Mouse (Mus musculus) megakaryocyte progenitor cell, adult 5-6 weeks (primary cell): ENCODE measurements around the gene Hba-a1. TPM values are rescaled to one million over a fixed set of nuclear protein-coding genes. Genes with fewer than 3 reads are reported as not detected.
A peak's percentile ranks its signal among the peaks of the same experiment; 100 is the strongest.

Experiments used
- ATAC-seq: replicated peaks from 2 replicates; pipeline ENCODE4 v1.8.0; 2016; ENCODE audit warnings: mild to moderate bottlenecking, moderate TSS enrichment, inconsistent platforms; ENCODE audit not compliant: poor library complexity
- total RNA-seq, 2 experiments: library from RNA; stranded (forward) in 1 of 2; stranded (reverse) in 1 of 2; fragments of 157-497, 149-512 nt in 1 of 2; fragments of 200-1000 nt in 1 of 2; gene quantifications; 2 replicates each; pipeline versions ENCODE4 v1.2.3 to v1.2.4; 2015 to 2017

The Hba-a1 gene
- total RNA-seq (2015) (14.0 and 28.9 TPM in 2 replicates), total RNA-seq (2017) (9.4 and 10.0 TPM in 2 replicates)

GRCm38 (mm10) chr11:32283091-32283777 is at the start of gene Hba-a1:
Hba-a1 (plus strand) TSS chr11:32283511.
- ATAC-seq, result peak; percentile 78

GRCm38 (mm10) chr11:32233895-32234294 is 49.4 kb upstream of the Hba-a1 start:
- no peak for ATAC-seq

- no peak for ATAC-seq
Measured at GRCm38 (mm10) chr11:32234816-32235485, 48.4 kb upstream of the Hba-a1 start.

GRCm38 (mm10) chr11:32235646-32236045 is 47.7 kb upstream of the Hba-a1 start:
- no peak for ATAC-seq

GRCm38 (mm10) chr11:32236132-32236531 is 47.2 kb upstream of the Hba-a1 start:
- no peak for ATAC-seq

- ATAC-seq, result peak; percentile 56
Measured at GRCm38 (mm10) chr11:32236712-32237410, 46.5 kb upstream of the Hba-a1 start.

GRCm38 (mm10) chr11:32237411-32237795 is 45.9 kb upstream of the Hba-a1 start:
- no peak for ATAC-seq

GRCm38 (mm10) chr11:32238093-32238860 is 45.0 kb upstream of the Hba-a1 start:
- ATAC-seq, result peak; percentile 92

GRCm38 (mm10) chr11:32241391-32241790 is 41.9 kb upstream of the Hba-a1 start:
- no peak for ATAC-seq

- no peak for ATAC-seq
Measured at GRCm38 (mm10) chr11:32242209-32242608, 41.1 kb upstream of the Hba-a1 start.

- no peak for ATAC-seq
Measured at GRCm38 (mm10) chr11:32243205-32243955, 39.9 kb upstream of the Hba-a1 start.

- ATAC-seq, result no peak
Measured at GRCm38 (mm10) chr11:32244064-32244463, 39.2 kb upstream of the Hba-a1 start.

GRCm38 (mm10) chr11:32244617-32245016 is 38.7 kb upstream of the Hba-a1 start:
- no peak for ATAC-seq

- peak; percentile 93 for ATAC-seq
Measured at GRCm38 (mm10) chr11:32245614-32246013, 37.7 kb upstream of the Hba-a1 start.

- ATAC-seq, result peak; percentile 45
Measured at GRCm38 (mm10) chr11:32247068-32247467, 36.2 kb upstream of the Hba-a1 start.

- no peak for ATAC-seq
Measured at GRCm38 (mm10) chr11:32248350-32248749, 35.0 kb upstream of the Hba-a1 start.

- ATAC-seq, result peak; percentile 82
Measured at GRCm38 (mm10) chr11:32250880-32251763, 32.2 kb upstream of the Hba-a1 start.

- ATAC-seq, result no peak
Measured at GRCm38 (mm10) chr11:32253121-32253520, 30.2 kb upstream of the Hba-a1 start.

- peak; percentile 90 for ATAC-seq
Measured at GRCm38 (mm10) chr11:32256146-32256545, 27.2 kb upstream of the Hba-a1 start.
